Mouse (Mus musculus): ENCODE results near the gene Cenpm. TPM values are rescaled to one million over a fixed set of nuclear protein-coding genes. Genes with fewer than 3 reads are reported as not detected.
"Not testable (repeated sequence)": the region's sequence is repeated elsewhere in the genome, so short reads cannot be mapped to it uniquely, and the experiment has no call there.

Cenpm gene
- total RNA-seq, 2 experiments from 2014 or later = 11.6 to 50.7 TPM

- no peak for ATAC-seq (replicated peaks; ENCODE audit: low FRiP score, poor library complexity, severe bottlenecking)
These were observed 2.7 kb upstream of the Cenpm start for GRCm38 (mm10) chr15:82247131-82247776.

GRCm38 (mm10) chr15:82244805-82245161 is 235 bp upstream of the Cenpm start:
- not testable (repeated sequence) for ATAC-seq (replicated peaks; ENCODE audit: low FRiP score, poor library complexity, severe bottlenecking)

- ATAC-seq (replicated peaks; ENCODE audit: low FRiP score, poor library complexity, severe bottlenecking) = 0 out of 2 replicates have a peak, but pooled peaks have one; percentile 1
These were observed 820 bp downstream of the Cenpm start for GRCm38 (mm10) chr15:82243742-82244114.

DNA sequence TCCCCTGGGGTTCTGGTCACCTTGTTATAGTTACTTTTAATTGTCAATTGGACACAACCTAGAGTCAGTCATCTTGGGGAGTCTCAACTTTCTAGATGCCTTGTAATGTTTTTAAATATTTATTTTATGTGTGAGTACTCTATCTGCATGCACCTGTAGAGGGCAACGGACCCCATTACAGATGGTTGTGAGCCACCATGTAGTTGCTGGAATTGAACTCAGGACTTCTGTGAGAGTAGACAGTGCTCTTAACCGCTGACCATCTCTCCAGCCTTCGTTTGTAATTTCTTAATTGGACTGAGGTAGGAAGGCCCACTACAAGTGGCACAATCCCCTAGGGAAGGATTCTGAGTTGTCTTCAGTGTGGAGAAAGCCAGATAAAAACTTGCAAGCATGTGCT is 1.2 kb downstream of the Cenpm start:
- ATAC-seq (replicated peaks; ENCODE audit: low FRiP score, poor library complexity, severe bottlenecking) = no peak

DNA sequence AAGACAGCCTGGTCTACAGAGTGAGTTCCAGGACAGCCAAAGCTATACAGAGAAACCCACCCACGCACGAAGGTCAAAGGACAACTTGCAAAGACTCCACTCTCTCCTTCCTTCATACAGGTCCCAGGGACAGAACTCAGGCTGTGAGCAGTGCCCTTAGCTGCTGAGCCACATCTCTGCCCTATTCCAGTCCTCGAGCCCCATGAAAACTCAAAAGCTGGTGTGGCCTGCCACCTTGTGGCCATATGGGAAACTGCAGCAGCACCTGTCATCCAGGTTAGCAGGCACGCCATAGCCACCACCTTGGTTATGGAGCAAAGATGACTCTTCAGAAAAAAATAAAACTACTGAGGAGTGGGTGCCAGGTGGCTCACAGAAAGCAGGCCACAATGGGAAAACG is 8.0 kb downstream of the Cenpm start:
- ATAC-seq (replicated peaks; ENCODE audit: low FRiP score, poor library complexity, severe bottlenecking) = peak; percentile 78

- no peak for ATAC-seq (replicated peaks; ENCODE audit: low FRiP score, poor library complexity, severe bottlenecking)
These were observed 8.9 kb downstream of the Cenpm start for GRCm38 (mm10) chr15:82235661-82236060.

DNA sequence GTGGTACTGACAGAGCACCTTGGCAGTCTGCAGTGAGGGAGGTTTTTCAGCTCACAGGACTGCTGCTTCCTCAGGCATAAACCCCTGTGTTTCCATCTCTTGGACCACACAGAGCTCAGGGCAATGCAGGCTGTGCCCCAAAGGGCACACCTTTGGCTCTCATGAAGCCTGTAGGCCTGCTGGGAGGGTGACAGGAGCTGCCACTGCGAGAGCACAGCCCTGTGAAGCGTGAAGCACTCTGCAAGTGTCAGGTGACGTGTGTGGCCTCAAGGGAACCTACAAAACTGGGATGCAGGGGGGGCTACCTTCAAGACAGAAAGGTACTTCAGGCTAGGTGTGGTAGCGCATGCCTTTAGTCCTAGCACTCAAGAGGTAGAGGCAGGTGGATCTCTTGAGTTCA is 11.9 kb downstream of the Cenpm start:
- no peak for ATAC-seq (replicated peaks; ENCODE audit: low FRiP score, poor library complexity, severe bottlenecking)

DNA sequence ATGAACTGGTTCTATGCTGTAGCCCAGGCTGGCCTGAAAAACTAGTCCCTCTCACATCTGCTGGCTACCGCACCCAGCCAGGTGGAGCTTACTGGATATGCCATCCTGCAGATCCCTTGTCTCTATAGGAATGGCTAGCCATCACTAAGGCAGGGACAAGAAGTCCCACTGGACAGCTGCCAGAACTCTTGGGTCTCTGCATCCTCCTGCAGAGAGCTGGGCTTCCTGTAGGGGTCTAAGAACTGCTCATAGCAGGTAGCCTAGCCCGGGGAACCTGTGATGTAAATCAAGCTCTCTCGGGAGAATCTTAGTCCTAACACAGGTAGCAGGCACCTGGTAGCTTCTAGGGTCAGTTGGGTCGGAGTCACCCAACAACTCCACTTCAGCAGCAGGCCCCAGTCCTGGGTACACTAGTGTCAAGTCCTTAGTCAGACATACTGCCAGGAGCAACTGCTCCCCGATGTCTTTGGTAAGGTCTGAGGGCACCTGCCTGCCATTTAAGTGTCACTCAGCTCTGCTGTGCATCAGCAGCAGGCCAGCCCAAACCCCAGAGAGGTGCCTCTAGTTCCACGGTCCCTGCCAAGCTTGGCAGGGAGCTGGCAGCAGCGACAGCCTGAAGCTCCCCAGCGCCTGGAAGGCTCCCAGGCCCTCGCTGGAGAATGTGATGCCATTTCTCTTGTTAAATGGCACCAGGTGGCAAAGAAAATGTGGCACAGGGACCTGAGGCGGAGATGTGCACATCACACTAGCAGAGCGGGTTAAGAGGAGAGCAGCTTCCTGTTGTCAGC is 12.8 kb downstream of the Cenpm start:
- no peak for ATAC-seq (replicated peaks; ENCODE audit: low FRiP score, poor library complexity, severe bottlenecking)

DNA sequence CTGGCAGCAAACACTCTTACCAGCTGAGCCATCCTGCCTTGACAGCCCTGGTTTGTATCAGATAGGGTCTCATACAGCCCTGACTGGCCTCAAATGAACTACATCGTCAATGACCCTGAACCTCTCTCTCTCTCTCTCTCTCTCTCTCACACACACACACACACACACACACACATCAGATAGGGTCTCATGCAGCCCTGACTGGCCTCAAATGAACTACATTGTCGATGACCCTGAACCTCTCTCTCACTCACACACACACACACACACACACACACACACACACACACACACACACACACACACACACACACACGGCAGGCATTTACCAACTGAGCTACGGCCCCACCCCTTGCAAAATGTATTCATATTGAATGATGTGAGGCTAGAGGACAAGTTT is 13.4 kb downstream of the Cenpm start:
- no peak for ATAC-seq (replicated peaks; ENCODE audit: low FRiP score, poor library complexity, severe bottlenecking)

DNA sequence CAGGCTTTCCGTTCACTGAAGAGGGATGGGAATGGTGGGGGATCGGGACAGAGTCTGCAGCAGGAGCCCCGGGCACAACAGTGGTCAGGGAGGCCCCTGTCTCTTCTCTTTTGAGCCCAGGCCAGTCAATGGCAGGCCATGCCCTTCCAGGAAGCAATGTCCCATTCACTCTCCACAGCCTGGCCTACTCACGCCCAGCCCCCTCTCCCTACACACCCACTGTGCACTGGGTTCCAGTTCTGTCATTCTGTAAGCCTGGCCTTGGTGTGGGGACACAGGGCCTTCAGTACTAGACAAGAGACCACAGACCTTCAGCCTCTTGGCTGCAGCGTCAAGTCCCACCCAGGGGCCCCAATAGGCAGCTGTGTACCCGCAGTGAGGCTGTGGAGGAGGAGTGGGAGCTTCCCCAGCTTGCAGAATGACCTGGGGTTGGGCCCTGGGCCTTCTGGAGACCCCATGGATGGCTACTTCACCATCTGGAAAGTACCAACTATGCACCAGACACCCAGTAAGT is 14.4 kb downstream of the Cenpm start:
- ATAC-seq (replicated peaks; ENCODE audit: low FRiP score, poor library complexity, severe bottlenecking) = peak; percentile 45

DNA sequence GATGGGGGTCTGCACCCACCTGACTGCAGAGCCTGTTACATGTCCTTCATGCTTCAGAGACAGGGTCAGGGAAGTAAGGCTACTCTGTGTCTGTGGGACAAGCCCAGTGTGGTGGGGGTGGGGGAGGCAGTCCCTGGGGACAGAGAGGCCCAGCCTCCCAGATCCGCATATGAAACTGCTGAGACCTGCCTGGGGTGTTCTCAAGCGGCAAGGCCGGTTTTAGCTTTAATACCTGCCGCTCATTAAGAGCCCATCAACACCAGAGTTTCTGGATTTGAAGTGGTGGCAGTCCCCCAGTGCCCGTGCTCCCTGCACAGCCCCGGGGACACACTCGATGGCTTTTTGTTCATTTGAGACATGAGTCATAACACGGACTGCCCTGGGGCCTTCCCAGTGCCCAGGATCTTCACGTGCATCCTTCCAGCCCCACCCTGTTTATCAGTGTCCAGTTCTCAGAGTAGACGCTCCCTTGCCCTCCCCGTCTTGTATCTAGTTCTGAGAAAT is 15.0 kb downstream of the Cenpm start:
- ATAC-seq (replicated peaks; ENCODE audit: low FRiP score, poor library complexity, severe bottlenecking) = peak; percentile 77

- ATAC-seq (replicated peaks; ENCODE audit: low FRiP score, poor library complexity, severe bottlenecking) = no peak
These were observed 18.8 kb downstream of the Cenpm start for GRCm38 (mm10) chr15:82225769-82226168.

GRCm38 (mm10) chr15:82224602-82225215 is 19.8 kb downstream of the Cenpm start:
- peak; percentile 40 for ATAC-seq (replicated peaks; ENCODE audit: low FRiP score, poor library complexity, severe bottlenecking)

- peak; percentile 73 for ATAC-seq (replicated peaks; ENCODE audit: low FRiP score, poor library complexity, severe bottlenecking)
These were observed 20.6 kb downstream of the Cenpm start, which contains the start of gene Tnfrsf13c for GRCm38 (mm10) chr15:82223657-82224601. TSS of gene Tnfrsf13c (minus strand) at chr15:82224369.

- ATAC-seq (replicated peaks; ENCODE audit: low FRiP score, poor library complexity, severe bottlenecking) = no peak
These were observed 21.3 kb downstream of the Cenpm start for GRCm38 (mm10) chr15:82223251-82223650.

GRCm38 (mm10) chr15:82221104-82221860 is 23.3 kb downstream of the Cenpm start:
- no peak for ATAC-seq (replicated peaks; ENCODE audit: low FRiP score, poor library complexity, severe bottlenecking)

DNA sequence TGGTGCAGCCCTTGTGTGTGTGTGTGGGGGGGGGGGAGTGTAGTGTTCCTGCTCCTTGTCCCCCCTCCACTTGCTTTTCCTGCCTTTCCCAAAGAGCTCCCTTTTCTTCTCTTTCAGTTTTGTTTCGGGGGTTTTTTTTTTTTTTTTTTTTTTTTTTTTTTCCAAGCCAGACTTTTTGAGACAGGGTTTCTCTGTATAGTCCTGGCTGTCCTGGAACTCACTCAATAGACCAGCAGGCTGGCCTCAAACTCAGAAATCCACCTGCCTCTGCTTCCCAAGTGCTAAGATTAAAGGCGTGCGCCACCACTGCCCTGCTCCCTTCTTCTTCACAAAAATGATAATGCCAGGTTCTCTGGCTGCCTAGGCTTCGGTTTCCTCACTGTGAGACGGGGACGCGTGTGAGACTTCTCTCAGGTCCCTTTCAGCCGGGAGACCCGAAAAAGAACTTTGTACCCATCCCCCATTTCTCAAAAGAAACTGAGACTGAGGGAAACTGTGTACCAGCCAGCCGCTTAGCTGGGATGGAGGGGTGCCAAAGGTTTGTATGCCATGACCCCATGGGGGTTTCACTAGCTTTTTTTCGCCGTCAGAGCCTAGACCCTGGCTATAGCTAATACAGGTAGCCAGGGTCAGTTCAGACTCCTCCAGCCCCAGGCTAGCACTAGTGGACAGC is 24.4 kb downstream of the Cenpm start:
- no peak for ATAC-seq (replicated peaks; ENCODE audit: low FRiP score, poor library complexity, severe bottlenecking)

All from erythroid progenitor cell, adult 5-6 weeks (primary cell).